ENCODE assay signal across 9 mouse cellular contexts in genomic region chr19:58558352-58558751, GRCm38 (mm10). TPM values are rescaled to one million over a fixed set of nuclear protein-coding genes. Genes with fewer than 3 reads are reported as not detected.
DNase-seq lines count a peak whose midpoint lies in the region; ATAC-seq and TF ChIP-seq lines count a peak whose summit lies in the region.
"Had no signal": no experiment of that assay in that cellular context is flagged by ENCODE, and none has a peak within 500 bp of the region (broad histone marks: within the 10 kb centered on the region; RNA-seq: fewer than 3 reads in every experiment).

No protein-coding gene starts in this region.

- TF ChIP-seq EP300 in heart, postnatal 0 days (IDR thresholded peaks at IDR 0.05; ENCODE audit: low read depth), result no peak

- no peaks in the 10 kb centered on the region for H3K9me3 ChIP-seq in kidney, postnatal 0 days (replicated peaks; ENCODE audit: low read length)
- no peaks in the 10 kb centered on the region for H3K9me3 ChIP-seq in kidney, embryonic 14.5 days (ENCODE audit: control insufficient read depth, low read length)
- H3K9me3 ChIP-seq in heart, postnatal 0 days (replicated peaks; ENCODE audit: control insufficient read depth, low read length), result no peaks in the 10 kb centered on the region
- no peaks in the 10 kb centered on the region for H3K9me3 ChIP-seq in limb, embryonic 11.5 days (ENCODE audit: control insufficient read depth, low read length)

- H3K27me3 ChIP-seq in kidney, postnatal 0 days (ENCODE audit: insufficient read depth, low read length), result no peaks in the 10 kb centered on the region
- no peaks in the 10 kb centered on the region for H3K27me3 ChIP-seq in kidney, embryonic 14.5 days (ENCODE audit: control insufficient read depth, insufficient read depth, low read length)
- no peaks in the 10 kb centered on the region for H3K27me3 ChIP-seq in heart, postnatal 0 days (ENCODE audit: control insufficient read depth, insufficient read depth, low read length)
- H3K27me3 ChIP-seq in limb, embryonic 11.5 days (ENCODE audit: control insufficient read depth, insufficient read depth, low read length), result no peaks in the 10 kb centered on the region

- H3K4me2 ChIP-seq in kidney, postnatal 0 days (ENCODE audit: low read length), result no peak overlapping the region
- H3K4me2 ChIP-seq in kidney, embryonic 14.5 days (replicated peaks; ENCODE audit: low read depth, low read length), result no peak overlapping the region
- H3K4me2 ChIP-seq in heart, postnatal 0 days (ENCODE audit: low read depth, low read length), result no peak overlapping the region
- no peak overlapping the region for H3K4me2 ChIP-seq in limb, embryonic 11.5 days (ENCODE audit: low read depth, severe bottlenecking)

- peak; percentile 26 to 30 for DNase-seq in adrenal gland, adult 18-20 months (ENCODE audit: low spot score in 2 of 2)
- DNase-seq in adrenal gland, adult 8-10 months, result no peak
- peak; percentile 86 for DNase-seq in kidney, postnatal 0 days (ENCODE audit: low spot score)
- DNase-seq in adrenal gland, postnatal 14 days, result peak; percentile 19
- peak; percentile 27 for DNase-seq in heart, postnatal 0 days (ENCODE audit: low spot score)
- DNase-seq in limb, embryonic 11.5 days (ENCODE audit: low spot score), result peak; percentile 74
- peak; percentile 56 for DNase-seq in thymus, postnatal 0 days (ENCODE audit: low spot score)

- no peaks in the 10 kb centered on the region for H3K36me3 ChIP-seq in kidney, postnatal 0 days (ENCODE audit: insufficient read depth, low read length)
- no peaks in the 10 kb centered on the region for H3K36me3 ChIP-seq in kidney, embryonic 14.5 days (ENCODE audit: control insufficient read depth, insufficient read depth, low read length)
- no peaks in the 10 kb centered on the region for H3K36me3 ChIP-seq in heart, postnatal 0 days (replicated peaks; ENCODE audit: control insufficient read depth, insufficient read depth, low read length)
- no peaks in the 10 kb centered on the region for H3K36me3 ChIP-seq in limb, embryonic 11.5 days (ENCODE audit: control insufficient read depth, insufficient read depth, low read length)

- 46% methylated on average over 5 of the region's 5 CpGs for WGBS in kidney, postnatal 0 days
- 54% methylated on average over 5 of the region's 5 CpGs for WGBS in kidney, embryonic 14.5 days
- WGBS in heart, postnatal 0 days, result 36% methylated on average over 5 of the region's 5 CpGs
- 51% methylated on average over 5 of the region's 5 CpGs for WGBS in limb, embryonic 11.5 days

- H3K4me1 ChIP-seq in kidney, postnatal 0 days (replicated peaks; ENCODE audit: insufficient read depth, low read length), result no peaks in the 10 kb centered on the region
- H3K4me1 ChIP-seq in kidney, embryonic 14.5 days (ENCODE audit: control insufficient read depth, insufficient read depth, low read length), result no peaks in the 10 kb centered on the region
- no peaks in the 10 kb centered on the region for H3K4me1 ChIP-seq in heart, postnatal 0 days (ENCODE audit: control insufficient read depth, insufficient read depth)
- H3K4me1 ChIP-seq in limb, embryonic 11.5 days (ENCODE audit: control insufficient read depth, insufficient read depth, low read length), result no peaks in the 10 kb centered on the region

- TF ChIP-seq CTCF in kidney, postnatal 0 days (IDR thresholded peaks at IDR 0.05; ENCODE audit: low read depth), result peak; percentile 82
- TF ChIP-seq CTCF in heart, postnatal 0 days (IDR thresholded peaks at IDR 0.05; ENCODE audit: low read depth), result peak; percentile 50

- H3K27ac ChIP-seq in kidney, postnatal 0 days, result no peak overlapping the region
- no peak overlapping the region for H3K27ac ChIP-seq in kidney, embryonic 14.5 days (ENCODE audit: low read depth, low read length)
- H3K27ac ChIP-seq in heart, postnatal 0 days (ENCODE audit: low read depth), result no peak overlapping the region
- H3K27ac ChIP-seq in limb, embryonic 11.5 days (replicated peaks; ENCODE audit: low read depth, low read length), result no peak overlapping the region

- H3K9ac ChIP-seq in kidney, postnatal 0 days (ENCODE audit: low read depth, low read length), result no peak overlapping the region
- no peak overlapping the region for H3K9ac ChIP-seq in kidney, embryonic 14.5 days (ENCODE audit: low read depth, low read length)
- H3K9ac ChIP-seq in heart, postnatal 0 days (replicated peaks; ENCODE audit: low read depth, low read length), result no peak overlapping the region
- no peak overlapping the region for H3K9ac ChIP-seq in limb, embryonic 11.5 days (ENCODE audit: low read length)

- no peak overlapping the region for H3K4me3 ChIP-seq in kidney, postnatal 0 days (replicated peaks; ENCODE audit: low read depth, low read length)
- H3K4me3 ChIP-seq in kidney, embryonic 14.5 days (ENCODE audit: low read length), result no peak overlapping the region
- H3K4me3 ChIP-seq in heart, postnatal 0 days (ENCODE audit: low read depth, low read length), result no peak overlapping the region
- H3K4me3 ChIP-seq in limb, embryonic 11.5 days (ENCODE audit: low read depth, low read length), result no peak overlapping the region

- ATAC-seq in kidney, postnatal 0 days (replicated peaks; ENCODE audit: low FRiP score, low read depth), result no peak
- no peak for ATAC-seq in kidney, embryonic 14.5 days (ENCODE audit: low FRiP score, low TSS enrichment)
- no peak for ATAC-seq in heart, postnatal 0 days (ENCODE audit: insufficient read depth, low read depth)
- ATAC-seq in limb, embryonic 11.5 days (ENCODE audit: insufficient number of reproducible peaks, low FRiP score, low TSS enrichment, low read depth), result no peak

RNA-seq across cellular contexts. Expression of gene Ccdc172, which starts 46.6 kb away (rescaled TPM):
- total RNA-seq in adrenal gland, adult 18-20 months (2021), result not detected
- total RNA-seq in adrenal gland, adult 8-10 months (2022), result not detected
- polyA plus RNA-seq in kidney, postnatal 0 days (2015; fragmentation: Nextera tagmentation; extraction: Ambion mirVana), result not detected in 2 replicates
- polyA plus RNA-seq in kidney, embryonic 14.5 days (2014; fragmentation: Nextera tagmentation; extraction: Ambion mirVana), result not detected in 2 replicates
- not detected in 2 replicates for total RNA-seq in adrenal gland, postnatal 14 days (2021)
- total RNA-seq in heart, postnatal 0 days (2014; rRNA removed; ENCODE audit: low replicate concordance), result not detected in 2 replicates
- polyA plus RNA-seq in heart, postnatal 0 days (2015; fragmentation: Nextera tagmentation; extraction: Ambion mirVana), result not detected in 2 replicates
- not detected in 2 replicates for polyA plus RNA-seq in limb, embryonic 11.5 days (2014; fragmentation: Nextera tagmentation; extraction: Ambion mirVana)
- polyA plus RNA-seq in thymus, postnatal 0 days (2015; fragmentation: Nextera tagmentation; extraction: Ambion mirVana), result not detected in 2 replicates
- total RNA-seq: gastrocnemius, postnatal 4 days had no signal
